Mouse (Mus musculus) liver, embryonic 16.5 days (tissue): ENCODE data around the gene Tkt. TPM values are rescaled to one million over a fixed set of nuclear protein-coding genes. Genes with fewer than 3 reads are reported as not detected.
A peak's percentile ranks its signal among the peaks of the same experiment; 100 is the strongest.

ENCODE experiments used
- ATAC-seq: fragments of 200-750 bp; cut with Nextera tagmentation; 2 replicates; pipeline ENCODE4 v1.8.0; 2017; ENCODE audit warnings: low read depth, mild to moderate bottlenecking, moderate number of reproducible peaks, moderate library complexity
- H3K27ac ChIP-seq: fragments of 300-500 bp; sonication (generic); 2 replicates; pipeline ENCODE4 v1.5.1; 2014; ENCODE audit warnings: mild to moderate bottlenecking, low read length
- H3K27me3 ChIP-seq: fragments of 300-500 bp; sonication (generic); 2 replicates; pipeline ENCODE4 v1.6.1; 2014; ENCODE audit warnings: low read depth, low read length, mixed read lengths; ENCODE audit not compliant: control insufficient read depth, insufficient read depth
- H3K36me3 ChIP-seq: fragments of 300-500 bp; sonication (generic); 2 replicates; pipeline ENCODE4 v1.6.1; 2014; ENCODE audit warnings: mild to moderate bottlenecking; ENCODE audit not compliant: control insufficient read depth, insufficient read depth
- H3K4me1 ChIP-seq: fragments of 300-500 bp; sonication (generic); 2 replicates; pipeline ENCODE4 v1.6.1; 2014; ENCODE audit warnings: low read depth, low read length, mixed read lengths; ENCODE audit not compliant: control insufficient read depth
- H3K4me2 ChIP-seq: fragments of 300-500 bp; sonication (generic); 2 replicates; pipeline ENCODE4 v1.6.1; 2014; ENCODE audit warnings: low read depth, low read length, mixed read lengths
- H3K4me3 ChIP-seq: fragments of 300-500 bp; sonication (generic); 2 replicates; pipeline ENCODE4 v1.5.1; 2014; ENCODE audit warnings: low read depth, mild to moderate bottlenecking, low read length
- H3K9ac ChIP-seq: fragments of 300-500 bp; sonication (generic); 2 replicates; pipeline ENCODE4 v1.6.1; 2014; ENCODE audit warnings: low read depth, low read length
- H3K9me3 ChIP-seq: fragments of 300-500 bp; sonication (generic); replicated peaks from 2 replicates; pipeline ENCODE4 v1.6.1; 2016; ENCODE audit warnings: low read length; ENCODE audit not compliant: control insufficient read depth
- WGBS: fragments of 180-500 bp; shearing (Covaris S2); extraction: QIAGEN DNeasy Blood & Tissue Kit; methylation state at CpG from one replicate; pipeline ENCODE4 v1.1.7; 2014; ENCODE audit not compliant: insufficient replicate concordance; 5-methylcytosine and 5-hydroxymethylcytosine counted together
- polyA plus RNA-seq: library from polyadenylated mRNA; unstranded; fragments of >200 nt; fragmentation: Nextera tagmentation; extraction: Ambion mirVana; gene quantifications from 2 replicates; pipeline ENCODE4 v1.2.1, GENCODE M21; 2015

The Tkt gene
- polyA plus RNA-seq, 1 experiment from 2014 or later, result 175 TPM

DNA sequence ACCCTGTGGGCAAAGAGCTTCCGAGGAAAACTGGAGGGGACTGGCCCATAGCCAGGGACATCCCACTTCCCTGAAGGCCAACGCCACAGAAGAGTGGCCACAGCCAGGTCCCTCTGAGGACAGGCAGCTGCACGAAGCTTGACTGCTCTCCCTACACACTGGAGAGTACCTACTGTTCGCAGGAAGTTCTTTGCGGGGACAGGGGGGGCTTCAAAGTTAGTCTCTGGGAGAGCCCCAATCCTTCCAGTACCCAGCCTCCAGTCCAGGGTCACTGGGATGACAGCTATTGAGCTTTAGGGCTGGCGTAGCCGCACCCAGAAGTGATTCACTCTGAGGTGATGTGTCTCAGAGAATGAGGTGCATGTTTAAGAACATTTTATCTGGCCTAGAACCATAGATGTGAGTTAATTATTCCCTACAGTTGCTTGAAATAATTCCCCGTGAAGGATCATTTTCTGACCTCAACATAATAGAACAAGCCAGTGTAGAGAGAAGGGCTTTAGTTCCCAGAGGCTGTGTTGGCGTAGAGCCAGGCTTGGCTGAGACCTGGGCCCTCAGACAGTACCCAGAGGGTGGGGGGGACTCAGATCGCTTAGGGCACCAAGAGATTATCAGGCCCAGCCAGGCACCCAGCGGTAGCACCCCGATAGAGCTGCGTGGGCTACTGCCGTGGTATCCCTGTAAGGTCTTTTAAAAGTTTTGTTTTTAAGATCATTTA lies 13.5 kb downstream of the Tkt start:
- Histone ChIP-seq H3K9me3 (no peaks in the 10 kb centered on the region), H3K4me3 (no peak overlapping the region), H3K27me3 (no peaks in the 10 kb centered on the region), H3K36me3 (peaks cover 52% of the 10 kb centered on the region), H3K27ac (peak overlapping the region; percentile 92), H3K9ac (peak overlapping the region; percentile 40), H3K4me2 (peak overlapping the region; percentile 17), H3K4me1 (peaks cover 31% of the 10 kb centered on the region)
- peak; percentile 98 for ATAC-seq
- WGBS, result 49% methylated on average over 14 of the region's 14 CpGs

DNA sequence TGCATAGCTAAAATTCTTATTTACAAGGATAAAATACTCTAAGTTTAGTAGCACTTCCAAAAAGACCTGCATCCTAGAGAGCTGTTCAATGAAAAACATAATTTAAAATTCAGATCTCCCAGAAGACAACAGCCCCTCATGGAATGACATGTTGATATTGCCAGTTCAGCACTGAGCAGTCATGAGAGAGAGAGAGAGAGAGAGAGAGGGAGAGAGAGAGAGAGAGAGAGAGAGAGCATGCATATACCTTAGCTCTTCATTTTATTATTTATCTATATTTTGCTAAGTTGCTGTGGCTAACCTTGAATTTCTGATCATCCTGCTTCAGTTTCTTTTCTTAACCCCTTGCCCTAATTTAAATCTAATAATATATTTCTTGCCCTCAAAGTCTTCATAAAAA lies 14.2 kb downstream of the Tkt start:
- Histone ChIP-seq H3K36me3 (peaks cover 55% of the 10 kb centered on the region), H3K9me3 (no peaks in the 10 kb centered on the region), H3K4me2 (no peak overlapping the region; the same call in 1 of the 2 replicates), H3K9ac (no peak overlapping the region), H3K4me3 (no peak overlapping the region), H3K27ac (0 out of 2 replicates have a peak overlapping the region, but pooled peaks have one; percentile 33), H3K4me1 (peaks cover 31% of the 10 kb centered on the region), H3K27me3 (no peaks in the 10 kb centered on the region)
- ATAC-seq, result peak; percentile 44

DNA sequence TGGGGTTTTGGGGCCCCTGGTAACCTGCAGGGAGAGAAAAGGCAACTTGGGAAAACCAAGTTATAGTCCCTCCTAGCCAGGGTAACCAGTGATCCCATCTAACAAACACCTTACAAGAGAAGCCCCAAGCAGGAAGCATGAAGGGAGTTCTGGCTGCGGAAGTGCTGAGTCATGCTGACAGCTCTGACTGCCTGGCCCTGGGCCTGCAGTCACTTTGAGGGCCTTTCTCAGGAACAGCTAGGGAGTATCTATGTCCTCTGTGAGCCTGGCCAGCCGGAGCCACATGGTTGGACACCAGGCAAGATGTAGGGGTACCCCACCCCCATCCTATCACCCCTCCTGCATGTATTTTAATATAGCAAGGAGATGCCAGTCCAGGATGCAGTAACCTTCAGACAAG lies 16.3 kb downstream of the Tkt start:
- 48% methylated on average over 2 of the region's 2 CpGs for WGBS
- H3K4me1 ChIP-seq, result peaks cover 31% of the 10 kb centered on the region
- peak; percentile 64 for ATAC-seq
- H3K27me3 ChIP-seq, result no peaks in the 10 kb centered on the region
- H3K36me3 ChIP-seq, result peaks cover 65% of the 10 kb centered on the region
- H3K4me3 ChIP-seq, result no peak overlapping the region
- no peaks in the 10 kb centered on the region for H3K9me3 ChIP-seq
- H3K27ac ChIP-seq, result peak overlapping the region; percentile 56
- H3K4me2 ChIP-seq, result no peak overlapping the region
- H3K9ac ChIP-seq, result peak overlapping the region; percentile 29; the same call in 1 of the 2 replicates

DNA sequence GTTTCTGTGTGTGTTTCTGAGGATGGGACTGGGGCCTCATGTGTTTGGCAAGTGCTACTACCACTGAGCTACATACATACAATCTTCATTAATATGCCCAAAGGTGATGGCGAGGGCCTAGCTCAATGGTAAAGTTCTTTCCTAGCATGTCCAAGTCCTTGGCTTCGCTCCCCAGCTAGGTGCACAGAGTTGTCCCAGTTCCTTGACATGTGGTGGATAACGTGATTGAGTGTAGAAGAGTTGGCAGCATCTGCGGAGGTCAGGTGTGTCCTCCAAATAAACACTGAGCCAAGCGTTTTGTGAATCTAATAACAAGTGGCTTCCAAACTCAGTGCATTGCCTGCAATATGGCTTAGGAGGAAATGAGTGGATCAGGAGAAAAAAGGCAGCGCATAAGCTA lies 18.2 kb downstream of the Tkt start:
- no peak for ATAC-seq

DNA sequence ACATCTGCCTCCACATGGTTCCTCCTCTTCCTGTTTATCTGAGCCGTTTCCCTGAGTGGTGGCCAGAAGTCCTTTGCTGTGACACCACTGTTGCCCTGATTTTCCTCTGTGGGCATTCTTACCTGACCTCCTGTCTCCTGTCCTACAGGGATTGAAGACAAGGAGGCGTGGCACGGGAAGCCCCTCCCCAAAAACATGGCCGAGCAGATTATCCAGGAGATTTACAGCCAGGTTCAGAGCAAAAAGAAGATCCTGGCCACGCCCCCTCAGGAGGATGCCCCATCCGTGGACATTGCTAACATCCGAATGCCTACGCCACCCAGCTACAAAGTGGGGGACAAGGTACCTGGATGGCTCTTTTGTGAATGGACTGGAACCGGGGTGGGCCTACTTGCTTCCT lies 19.9 kb downstream of the Tkt start:
- 72% methylated on average over 9 of the region's 9 CpGs for WGBS
- Histone ChIP-seq H3K27me3 (no peaks in the 10 kb centered on the region), H3K4me2 (no peak overlapping the region), H3K9me3 (no peaks in the 10 kb centered on the region), H3K9ac (no peak overlapping the region), H3K4me1 (peaks cover 18% of the 10 kb centered on the region), H3K36me3 (peaks cover 77% of the 10 kb centered on the region), H3K4me3 (no peak overlapping the region), H3K27ac (no peak overlapping the region)
- no peak for ATAC-seq

More for the DNA sequence above, 18.2 kb downstream of the Tkt start:
- Histone ChIP-seq H3K9me3 (no peaks in the 10 kb centered on the region), H3K4me1 (peaks cover 25% of the 10 kb centered on the region), H3K4me3 (no peak overlapping the region), H3K27me3 (no peaks in the 10 kb centered on the region), H3K4me2 (no peak overlapping the region), H3K36me3 (peaks cover 63% of the 10 kb centered on the region), H3K27ac (no peak overlapping the region), H3K9ac (no peak overlapping the region)
- WGBS, result 84% methylated on average over 6 of the region's 6 CpGs

DNA sequence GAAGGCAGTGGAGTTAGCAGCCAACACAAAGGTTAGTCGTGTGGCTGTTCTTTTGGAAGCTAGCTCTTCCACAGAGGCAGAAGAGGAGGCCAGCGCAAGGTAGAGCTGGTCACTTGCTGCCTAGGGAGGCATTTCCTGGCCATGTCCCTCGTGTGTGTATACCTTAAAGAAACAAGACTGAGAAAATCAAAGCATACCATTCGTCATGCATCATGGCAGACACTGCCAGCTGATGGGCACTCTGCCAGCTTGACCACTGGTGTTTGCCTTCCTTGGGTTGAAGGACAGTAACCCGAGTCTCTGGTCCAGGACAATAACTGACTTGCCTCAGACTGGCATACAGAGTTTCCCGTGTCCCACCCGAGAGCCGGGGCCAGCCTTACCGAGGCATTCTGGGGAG lies 22.1 kb downstream of the Tkt start:
- ATAC-seq, result no peak
- peaks cover 77% of the 10 kb centered on the region for H3K36me3 ChIP-seq

DNA sequence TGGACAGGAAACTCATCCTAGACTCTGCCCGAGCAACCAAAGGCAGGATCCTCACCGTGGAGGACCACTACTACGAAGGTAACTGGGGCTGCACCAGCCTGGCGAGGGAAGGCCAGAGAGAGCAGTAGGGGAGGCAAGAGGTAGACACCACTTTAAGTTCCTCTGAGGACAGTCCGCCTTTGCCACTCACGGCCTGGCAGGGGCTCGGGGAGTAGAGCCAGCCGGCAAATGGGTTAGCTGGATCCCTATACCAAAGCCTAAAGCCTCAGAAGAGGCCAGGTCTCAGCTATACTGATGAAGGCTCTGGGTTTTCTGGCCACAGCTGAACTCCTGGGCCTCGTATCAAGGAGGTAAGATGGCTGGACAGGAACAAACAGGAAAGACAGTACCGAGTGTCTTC lies 24.1 kb downstream of the Tkt start:
- no peak overlapping the region for H3K4me3 ChIP-seq
- no peaks in the 10 kb centered on the region for H3K9me3 ChIP-seq
- H3K4me2 ChIP-seq, result no peak overlapping the region
- peaks cover 61% of the 10 kb centered on the region for H3K36me3 ChIP-seq
- no peak for ATAC-seq
- WGBS, result 78% methylated on average over 10 of the region's 10 CpGs
- no peaks in the 10 kb centered on the region for H3K27me3 ChIP-seq
- H3K9ac ChIP-seq, result no peak overlapping the region
- H3K27ac ChIP-seq, result no peak overlapping the region
- peaks cover 14% of the 10 kb centered on the region for H3K4me1 ChIP-seq

More for the DNA sequence above, 22.1 kb downstream of the Tkt start:
- no peak overlapping the region for H3K27ac ChIP-seq
- 87% methylated on average over 9 of the region's 9 CpGs for WGBS
- no peak overlapping the region for H3K4me2 ChIP-seq
- no peak overlapping the region for H3K9ac ChIP-seq
- peaks cover under 1% of the 10 kb centered on the region; the same call in 1 of the 2 replicates for H3K4me1 ChIP-seq
- H3K9me3 ChIP-seq, result no peaks in the 10 kb centered on the region
- H3K27me3 ChIP-seq, result no peaks in the 10 kb centered on the region
- H3K4me3 ChIP-seq, result no peak overlapping the region

DNA sequence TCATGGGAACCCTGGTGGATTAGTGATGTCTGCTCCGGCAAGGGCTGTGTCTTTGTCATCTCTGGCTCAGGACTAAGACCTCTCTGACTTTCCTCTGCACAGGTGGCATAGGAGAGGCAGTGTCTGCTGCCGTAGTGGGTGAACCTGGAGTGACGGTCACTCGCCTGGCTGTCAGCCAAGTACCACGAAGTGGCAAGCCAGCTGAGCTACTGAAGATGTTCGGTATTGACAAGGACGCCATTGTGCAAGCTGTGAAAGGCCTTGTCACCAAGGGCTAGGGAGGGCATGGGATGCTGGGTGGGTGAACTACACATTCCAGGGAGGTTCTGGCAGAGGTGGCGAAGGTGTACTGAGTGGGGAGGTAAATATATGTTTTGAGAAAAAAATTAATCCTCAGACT lies 25.1 kb downstream of the Tkt start:
- 69% methylated on average over 8 of the region's 8 CpGs for WGBS
- no peaks in the 10 kb centered on the region for H3K27me3 ChIP-seq
- H3K36me3 ChIP-seq, result peaks cover 54% of the 10 kb centered on the region
- no peak overlapping the region for H3K27ac ChIP-seq
- H3K4me2 ChIP-seq, result no peak overlapping the region
- no peak overlapping the region for H3K4me3 ChIP-seq
- no peaks in the 10 kb centered on the region for H3K9me3 ChIP-seq
- ATAC-seq, result no peak
- peaks cover 20% of the 10 kb centered on the region for H3K4me1 ChIP-seq
- H3K9ac ChIP-seq, result no peak overlapping the region

DNA sequence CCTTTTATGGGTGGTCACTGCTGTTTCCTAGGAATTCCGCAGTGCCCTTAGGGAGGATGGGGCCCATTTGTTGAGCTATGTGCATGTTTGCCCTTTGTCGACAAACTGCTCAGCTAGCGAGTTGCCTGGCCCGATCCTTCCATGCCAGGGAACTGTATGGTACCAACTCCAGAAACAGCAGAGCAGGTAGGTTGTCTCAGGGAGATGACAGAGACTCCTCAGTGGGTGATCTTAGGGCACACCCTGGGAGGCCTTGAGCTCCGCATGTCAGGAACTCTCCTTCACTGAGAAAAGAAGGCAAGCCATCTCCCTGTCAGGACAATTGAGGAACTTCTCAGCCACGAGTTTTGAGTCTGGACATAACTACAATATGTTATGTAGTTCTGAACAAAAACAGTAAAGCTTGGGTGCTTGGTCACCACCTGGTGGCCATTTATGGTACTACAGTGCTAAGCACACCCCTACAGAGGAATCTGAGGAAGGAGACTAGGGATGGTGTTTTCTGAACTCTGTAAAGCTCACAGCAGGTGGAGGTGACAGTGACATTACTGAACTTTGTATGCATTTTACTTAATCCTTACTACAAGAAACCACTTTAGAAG lies 25.9 kb downstream of the Tkt start:
- Histone ChIP-seq H3K4me3 (no peak overlapping the region), H3K4me1 (peaks cover 22% of the 10 kb centered on the region), H3K9ac (no peak overlapping the region), H3K4me2 (no peak overlapping the region), H3K27me3 (no peaks in the 10 kb centered on the region), H3K27ac (no peak overlapping the region), H3K9me3 (no peaks in the 10 kb centered on the region), H3K36me3 (peaks cover 45% of the 10 kb centered on the region)
- 57% methylated on average over 6 of the region's 6 CpGs for WGBS
- ATAC-seq, result 0 out of 2 replicates have a peak, but pooled peaks have one; percentile 20
